Mouse (Mus musculus) midbrain, embryonic 14.5 days (tissue): ENCODE measurements around the gene Lrba. TPM values are rescaled to one million over a fixed set of nuclear protein-coding genes. Genes with fewer than 3 reads are reported as not detected.

Experiments
- ATAC-seq: fragments of 200-750 bp; cut with Nextera tagmentation; 2 replicates; pipeline ENCODE4 v1.8.0; 2017; ENCODE audit warnings: moderate number of reproducible peaks, moderate library complexity; ENCODE audit not compliant: low FRiP score, low TSS enrichment
- DNase-seq: peaks from one replicate; pipeline ENCODE4 v3.0.0-alpha.2; 2015
- H3K27ac ChIP-seq: fragments of 300-500 bp; sonication (generic); replicated peaks from 2 replicates; pipeline ENCODE4 v1.5.1; 2014; ENCODE audit warnings: mild to moderate bottlenecking, low read depth, low read length, moderate library complexity
- H3K27me3 ChIP-seq: fragments of 300-500 bp; sonication (generic); 2 replicates; pipeline ENCODE4 v1.6.1; 2014; ENCODE audit warnings: low read length, control low read depth, mixed read lengths; ENCODE audit not compliant: control insufficient read depth, insufficient read depth
- H3K36me3 ChIP-seq: fragments of 300-500 bp; sonication (generic); 2 replicates; pipeline ENCODE4 v1.6.1; 2014; ENCODE audit warnings: low read length, control low read depth; ENCODE audit not compliant: control insufficient read depth, insufficient read depth
- H3K4me1 ChIP-seq: fragments of 300-500 bp; sonication (generic); 2 replicates; pipeline ENCODE4 v1.6.1; 2014; ENCODE audit warnings: mild to moderate bottlenecking, antibody characterized with exemption, low read length, control low read depth; ENCODE audit not compliant: control insufficient read depth, insufficient read depth
- H3K4me2 ChIP-seq: fragments of 300-500 bp; sonication (generic); 2 replicates; pipeline ENCODE4 v1.6.1; 2014; ENCODE audit warnings: mild to moderate bottlenecking, low read length, moderate library complexity
- H3K4me3 ChIP-seq: fragments of 300-500 bp; sonication (generic); replicated peaks from 2 replicates; pipeline ENCODE4 v1.5.1; 2014; ENCODE audit warnings: low read depth, low read length
- H3K9ac ChIP-seq: fragments of 300-500 bp; sonication (generic); replicated peaks from 2 replicates; pipeline ENCODE4 v1.6.1; 2014; ENCODE audit warnings: mild to moderate bottlenecking, low read length, moderate library complexity
- H3K9me3 ChIP-seq: fragments of 300-500 bp; sonication (generic); 2 replicates; pipeline ENCODE4 v1.6.1; 2016; ENCODE audit warnings: low read length, control low read depth, mixed read lengths; ENCODE audit not compliant: control insufficient read depth
- WGBS: fragments of 180-500 bp; shearing (Covaris S2); extraction: QIAGEN DNeasy Blood & Tissue Kit; methylation state at CpG from one replicate; pipeline ENCODE4 v1.1.7; 2014; 5-methylcytosine and 5-hydroxymethylcytosine counted together
- polyA plus RNA-seq: library from polyadenylated mRNA; unstranded; fragments of >200 nt; fragmentation: Nextera tagmentation; extraction: Ambion mirVana; gene quantifications from 2 replicates; pipeline ENCODE4 v1.2.1, GENCODE M21; 2014

The Lrba gene
- polyA plus RNA-seq, 1 experiment from 2014 or later = 10.2 TPM

- Histone ChIP-seq H3K4me3 (no peak overlapping the region), H3K9ac (no peak overlapping the region), H3K4me1 (peaks cover 27% of the 10 kb centered on the region), H3K27me3 (no peaks in the 10 kb centered on the region), H3K4me2 (peak overlapping the region; percentile 42), H3K36me3 (no peaks in the 10 kb centered on the region), H3K27ac (peak overlapping the region; percentile 62), H3K9me3 (no peaks in the 10 kb centered on the region)
- peak; percentile 64 for DNase-seq
- peak; percentile 37; the same call in 1 of the 2 replicates for ATAC-seq
- 5% methylated on average over 11 of the region's 11 CpGs for WGBS
Observed at GRCm38 (mm10) chr3:86539555-86540168, 315.2 kb downstream of the Lrba start.

GRCm38 (mm10) chr3:86541074-86541614, 316.7 kb downstream of the Lrba start:
- no peaks in the 10 kb centered on the region for H3K27me3 ChIP-seq
- DNase-seq = peak; percentile 65
- peak overlapping the region; percentile 50 for H3K4me2 ChIP-seq
- H3K9ac ChIP-seq = peak overlapping the region; percentile 47
- WGBS = 15% methylated on average over 4 of the region's 4 CpGs
- no peaks in the 10 kb centered on the region for H3K36me3 ChIP-seq
- H3K9me3 ChIP-seq = no peaks in the 10 kb centered on the region
- ATAC-seq = no peak; the same call in 1 of the 2 replicates
- peak overlapping the region; percentile 89 for H3K27ac ChIP-seq
- peak overlapping the region; percentile 12; the same call in 1 of the 2 replicates for H3K4me3 ChIP-seq
- peaks cover 27% of the 10 kb centered on the region for H3K4me1 ChIP-seq

GRCm38 (mm10) chr3:86541863-86542397, 317.4 kb downstream of the Lrba start:
- H3K4me3 ChIP-seq = peak overlapping the region; percentile 32
- peaks cover 27% of the 10 kb centered on the region for H3K4me1 ChIP-seq
- no peaks in the 10 kb centered on the region for H3K36me3 ChIP-seq
- no peak for ATAC-seq
- H3K27me3 ChIP-seq = no peaks in the 10 kb centered on the region
- H3K4me2 ChIP-seq = peak overlapping the region; percentile 54
- peak; percentile 65 for DNase-seq
- H3K27ac ChIP-seq = peak overlapping the region; percentile 65
- H3K9me3 ChIP-seq = no peaks in the 10 kb centered on the region
- WGBS = 33% methylated on average over 1 of the region's 1 CpGs
- H3K9ac ChIP-seq = no peak overlapping the region; the same call in 1 of the 2 replicates

- DNase-seq (peak; percentile 84), ATAC-seq (no peak)
- no peaks in the 10 kb centered on the region for H3K9me3 ChIP-seq
- no peaks in the 10 kb centered on the region for H3K36me3 ChIP-seq
- no peaks in the 10 kb centered on the region for H3K27me3 ChIP-seq
- WGBS = 9% methylated on average over 3 of the region's 3 CpGs
- H3K4me3 ChIP-seq = peak overlapping the region; percentile 42
- peak overlapping the region; percentile 47 for H3K9ac ChIP-seq
- H3K27ac ChIP-seq = peak overlapping the region; percentile 74; the same call in 1 of the 2 replicates
- H3K4me1 ChIP-seq = peaks cover 15% of the 10 kb centered on the region
- H3K4me2 ChIP-seq = peak overlapping the region; percentile 47
Observed at GRCm38 (mm10) chr3:86544785-86545184, 320.3 kb downstream of the Lrba start.

GRCm38 (mm10) chr3:86545945-86546344, 321.5 kb downstream of the Lrba start:
- no peak for ATAC-seq
- 7% methylated on average over 5 of the region's 5 CpGs for WGBS
- Histone ChIP-seq H3K4me1 (peaks cover 18% of the 10 kb centered on the region), H3K4me3 (peak overlapping the region; percentile 64), H3K4me2 (peak overlapping the region; percentile 70), H3K36me3 (no peaks in the 10 kb centered on the region), H3K9ac (peak overlapping the region; percentile 90), H3K27me3 (no peaks in the 10 kb centered on the region), H3K27ac (peak overlapping the region; percentile 96), H3K9me3 (no peaks in the 10 kb centered on the region)
- DNase-seq = no peak

GRCm38 (mm10) chr3:86546471-86547250, 322.2 kb downstream of the Lrba start:
- peak overlapping the region; percentile 90 for H3K9ac ChIP-seq
- H3K4me3 ChIP-seq = peak overlapping the region; percentile 64
- ATAC-seq = 0 out of 2 replicates have a peak, but pooled peaks have one; percentile 27
- no peaks in the 10 kb centered on the region for H3K36me3 ChIP-seq
- peaks cover 14% of the 10 kb centered on the region for H3K4me1 ChIP-seq
- H3K4me2 ChIP-seq = peak overlapping the region; percentile 70
- WGBS = under 1% methylated on average over 45 of the region's 45 CpGs
- no peaks in the 10 kb centered on the region for H3K9me3 ChIP-seq
- peak; percentile 74 for DNase-seq
- H3K27me3 ChIP-seq = 0 out of 2 replicates have a peak, but pooled peaks cover 5% of the 10 kb centered on the region
- H3K27ac ChIP-seq = peak overlapping the region; percentile 96

GRCm38 (mm10) chr3:86547251-86547791, 322.8 kb downstream of the Lrba start:
- H3K9ac ChIP-seq = peak overlapping the region; percentile 90
- no peaks in the 10 kb centered on the region for H3K36me3 ChIP-seq
- H3K27me3 ChIP-seq = 0 out of 2 replicates have a peak, but pooled peaks cover 5% of the 10 kb centered on the region
- ATAC-seq = 0 out of 2 replicates have a peak, but pooled peaks have one; percentile 18
- H3K4me1 ChIP-seq = peaks cover 14% of the 10 kb centered on the region
- DNase-seq = peak; percentile 69
- no peaks in the 10 kb centered on the region for H3K9me3 ChIP-seq
- peak overlapping the region; percentile 96 for H3K27ac ChIP-seq
- peak overlapping the region; percentile 70 for H3K4me2 ChIP-seq
- peak overlapping the region; percentile 64 for H3K4me3 ChIP-seq
- under 1% methylated on average over 42 of the region's 42 CpGs for WGBS
